Mouse (Mus musculus): ENCODE measurements at regions not wholly inside any gene's neighbourhood (a gene's known extent, or its start where the extent isn't known, plus 50 kb on each side); places are given as distances from the start of the nearest gene placed in this dataset.

GRCm38 (mm10) chr15:54114096-54114512 is 229.4 kb downstream of the Gm7489 start:
- Histone ChIP-seq H3K9ac (ENCODE audit: low read depth, low read length) (no peak overlapping the region), H3K4me3 (ENCODE audit: low read depth, low read length) (no peak overlapping the region), H3K4me1 (replicated peaks; ENCODE audit: control insufficient read depth, insufficient read depth, low read length) (no peaks in the 10 kb centered on the region), H3K27ac (ENCODE audit: low read depth, low read length) (peak overlapping the region; percentile 11; the same call in 1 of the 2 replicates), H3K36me3 (ENCODE audit: control insufficient read depth, insufficient read depth) (no peaks in the 10 kb centered on the region), H3K27me3 (replicated peaks; ENCODE audit: control insufficient read depth, insufficient read depth, low read length) (no peaks in the 10 kb centered on the region), H3K9me3 (ENCODE audit: control insufficient read depth) (no peaks in the 10 kb centered on the region), H3K4me2 (replicated peaks; ENCODE audit: low read depth) (no peak overlapping the region)
- peak; percentile 98 for ATAC-seq
- TF ChIP-seq CTCF (IDR thresholded peaks at IDR 0.05; ENCODE audit: low read depth): no peak
- 29% methylated on average over 5 of the region's 5 CpGs for WGBS

GRCm38 (mm10) chr15:54117967-54118538 is 233.3 kb downstream of the Gm7489 start:
- no peaks in the 10 kb centered on the region for H3K4me1 ChIP-seq (replicated peaks; ENCODE audit: control insufficient read depth, insufficient read depth, low read length)
- 91% methylated on average over 5 of the region's 5 CpGs for WGBS
- no peak overlapping the region for H3K27ac ChIP-seq (ENCODE audit: low read depth, low read length)
- H3K27me3 ChIP-seq (replicated peaks; ENCODE audit: control insufficient read depth, insufficient read depth, low read length): no peaks in the 10 kb centered on the region
- no peaks in the 10 kb centered on the region for H3K36me3 ChIP-seq (ENCODE audit: control insufficient read depth, insufficient read depth)
- H3K4me3 ChIP-seq (ENCODE audit: low read depth, low read length): no peak overlapping the region
- H3K9me3 ChIP-seq (ENCODE audit: control insufficient read depth): no peaks in the 10 kb centered on the region
- no peak for ATAC-seq
- no peak overlapping the region for H3K4me2 ChIP-seq (replicated peaks; ENCODE audit: low read depth)
- no peak overlapping the region for H3K9ac ChIP-seq (ENCODE audit: low read depth, low read length)
- no peak for TF ChIP-seq CTCF (IDR thresholded peaks at IDR 0.05; ENCODE audit: low read depth)

- H3K27ac ChIP-seq (ENCODE audit: low read depth, low read length): no peak overlapping the region
- no peaks in the 10 kb centered on the region for H3K4me1 ChIP-seq (replicated peaks; ENCODE audit: control insufficient read depth, insufficient read depth, low read length)
- WGBS: 86% methylated on average over 3 of the region's 3 CpGs
- H3K27me3 ChIP-seq (replicated peaks; ENCODE audit: control insufficient read depth, insufficient read depth, low read length): no peaks in the 10 kb centered on the region
- H3K9ac ChIP-seq (ENCODE audit: low read depth, low read length): no peak overlapping the region
- H3K4me2 ChIP-seq (replicated peaks; ENCODE audit: low read depth): no peak overlapping the region
- no peaks in the 10 kb centered on the region for H3K36me3 ChIP-seq (ENCODE audit: control insufficient read depth, insufficient read depth)
- no peak for TF ChIP-seq CTCF (IDR thresholded peaks at IDR 0.05; ENCODE audit: low read depth)
- H3K9me3 ChIP-seq (ENCODE audit: control insufficient read depth): no peaks in the 10 kb centered on the region
- ATAC-seq: no peak
- H3K4me3 ChIP-seq (ENCODE audit: low read depth, low read length): no peak overlapping the region
Observed at GRCm38 (mm10) chr15:54120456-54120855, 235.8 kb downstream of the Gm7489 start.

GRCm38 (mm10) chr15:54164350-54164749 is 279.6 kb downstream of the Gm7489 start:
- no peak overlapping the region for H3K4me3 ChIP-seq (ENCODE audit: low read depth, low read length)
- no peaks in the 10 kb centered on the region for H3K27me3 ChIP-seq (replicated peaks; ENCODE audit: control insufficient read depth, insufficient read depth, low read length)
- H3K36me3 ChIP-seq (ENCODE audit: control insufficient read depth, insufficient read depth): no peaks in the 10 kb centered on the region
- 0 out of 2 replicates have a peak, but pooled peaks cover 2% of the 10 kb centered on the region for H3K4me1 ChIP-seq (replicated peaks; ENCODE audit: control insufficient read depth, insufficient read depth, low read length)
- H3K4me2 ChIP-seq (replicated peaks; ENCODE audit: low read depth): no peak overlapping the region
- TF ChIP-seq CTCF (IDR thresholded peaks at IDR 0.05; ENCODE audit: low read depth): no peak
- H3K9me3 ChIP-seq (ENCODE audit: control insufficient read depth): no peaks in the 10 kb centered on the region
- ATAC-seq: peak; percentile 95
- no peak overlapping the region for H3K9ac ChIP-seq (ENCODE audit: low read depth, low read length)
- H3K27ac ChIP-seq (ENCODE audit: low read depth, low read length): no peak overlapping the region
- WGBS: 23% methylated on average over 1 of the region's 1 CpGs

- no peak for ATAC-seq
- Histone ChIP-seq H3K4me1 (replicated peaks; ENCODE audit: control insufficient read depth, insufficient read depth, low read length) (0 out of 2 replicates have a peak, but pooled peaks cover 2% of the 10 kb centered on the region), H3K27me3 (replicated peaks; ENCODE audit: control insufficient read depth, insufficient read depth, low read length) (no peaks in the 10 kb centered on the region), H3K9ac (ENCODE audit: low read depth, low read length) (no peak overlapping the region), H3K4me2 (replicated peaks; ENCODE audit: low read depth) (no peak overlapping the region), H3K27ac (ENCODE audit: low read depth, low read length) (no peak overlapping the region), H3K9me3 (ENCODE audit: control insufficient read depth) (no peaks in the 10 kb centered on the region), H3K4me3 (ENCODE audit: low read depth, low read length) (no peak overlapping the region), H3K36me3 (ENCODE audit: control insufficient read depth, insufficient read depth) (no peaks in the 10 kb centered on the region)
- no peak for TF ChIP-seq CTCF (IDR thresholded peaks at IDR 0.05; ENCODE audit: low read depth)
- WGBS: 88% methylated on average over 3 of the region's 3 CpGs
Observed at GRCm38 (mm10) chr15:54167842-54168361, 283.2 kb downstream of the Gm7489 start.

GRCm38 (mm10) chr15:54177221-54177620 is 292.5 kb downstream of the Gm7489 start:
- no peak for TF ChIP-seq CTCF (IDR thresholded peaks at IDR 0.05; ENCODE audit: low read depth)
- H3K9me3 ChIP-seq (ENCODE audit: control insufficient read depth): no peaks in the 10 kb centered on the region
- H3K27ac ChIP-seq (ENCODE audit: low read depth, low read length): no peak overlapping the region
- H3K9ac ChIP-seq (ENCODE audit: low read depth, low read length): no peak overlapping the region
- no peaks in the 10 kb centered on the region for H3K4me1 ChIP-seq (replicated peaks; ENCODE audit: control insufficient read depth, insufficient read depth, low read length)
- ATAC-seq: no peak
- WGBS: 74% methylated on average over 2 of the region's 2 CpGs
- no peaks in the 10 kb centered on the region for H3K27me3 ChIP-seq (replicated peaks; ENCODE audit: control insufficient read depth, insufficient read depth, low read length)
- H3K36me3 ChIP-seq (ENCODE audit: control insufficient read depth, insufficient read depth): no peaks in the 10 kb centered on the region
- H3K4me2 ChIP-seq (replicated peaks; ENCODE audit: low read depth): no peak overlapping the region
- no peak overlapping the region for H3K4me3 ChIP-seq (ENCODE audit: low read depth, low read length)

Measured in intestine, postnatal 0 days (tissue).